Mouse (Mus musculus) midbrain, embryonic 10.5 days (tissue): ENCODE results near the gene Sh3rf3. TPM values are rescaled to one million over a fixed set of nuclear protein-coding genes. Genes with fewer than 3 reads are reported as not detected.

Experiments used
- DNase-seq: peaks from one replicate; pipeline ENCODE4 v3.0.0-alpha.2; 2017; ENCODE audit warnings: low spot score
- H3K27ac ChIP-seq: fragments of 300-500 bp; sonication (generic); replicated peaks from 2 replicates; pipeline ENCODE4 v1.5.1; 2016; ENCODE audit warnings: mild to moderate bottlenecking
- H3K27me3 ChIP-seq: fragments of 300-500 bp; sonication (generic); 2 replicates; pipeline ENCODE4 v1.6.1; 2016; ENCODE audit warnings: low read depth, mild to moderate bottlenecking; ENCODE audit not compliant: poor library complexity, severe bottlenecking
- H3K36me3 ChIP-seq: fragments of 300-500 bp; sonication (generic); 2 replicates; pipeline ENCODE4 v1.6.1; 2016; ENCODE audit warnings: mild to moderate bottlenecking, moderate library complexity
- H3K4me1 ChIP-seq: fragments of 300-500 bp; sonication (generic); 2 replicates; pipeline ENCODE4 v1.6.1; 2016
- H3K4me3 ChIP-seq: fragments of 300-500 bp; sonication (generic); 2 replicates; pipeline ENCODE4 v1.5.1; 2016; ENCODE audit warnings: mild to moderate bottlenecking, moderate library complexity
- H3K9me3 ChIP-seq: fragments of 300-500 bp; sonication (generic); replicated peaks from 2 replicates; pipeline ENCODE4 v1.6.1; 2016; ENCODE audit warnings: mild to moderate bottlenecking
- WGBS: fragments of 180-500 bp; shearing (Covaris S2); methylation state at CpG from one replicate; pipeline ENCODE4 v1.1.7; 2016; 5-methylcytosine and 5-hydroxymethylcytosine counted together
- polyA plus RNA-seq: library from polyadenylated mRNA; unstranded; fragments of >200 nt; fragmentation: Nextera tagmentation; extraction: Ambion mirVana; gene quantifications from 2 replicates; pipeline ENCODE4 v1.2.1, GENCODE M21; 2016

Sh3rf3 gene
- polyA plus RNA-seq, 1 experiment from 2014 or later: 0.83 TPM

DNA sequence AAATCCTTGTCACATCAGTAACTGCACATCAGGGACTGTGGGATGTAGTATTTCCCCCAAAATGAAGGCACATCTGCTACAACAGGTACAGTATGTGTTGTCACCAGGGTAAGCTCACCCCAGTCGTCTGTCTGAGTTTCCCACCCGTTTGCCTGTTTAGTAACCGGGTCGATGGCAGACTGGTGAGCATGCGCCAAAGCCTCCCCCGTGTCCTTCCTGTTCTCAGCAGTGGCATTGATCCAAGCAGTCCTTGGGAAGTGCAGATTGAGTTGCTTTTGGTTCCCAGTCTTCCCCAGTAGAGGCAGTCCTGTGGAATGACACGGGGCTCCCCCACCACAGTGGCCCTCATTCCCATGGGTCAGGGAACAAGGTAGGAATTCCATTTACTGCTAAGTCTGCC lies 297.2 kb downstream of the Sh3rf3 start:
- 91% methylated on average over 7 of the region's 7 CpGs for WGBS
- Histone ChIP-seq H3K9me3 (no peaks in the 10 kb centered on the region), H3K27ac (no peak overlapping the region), H3K27me3 (no peaks in the 10 kb centered on the region), H3K4me3 (no peak overlapping the region), H3K4me1 (no peaks in the 10 kb centered on the region), H3K36me3 (no peaks in the 10 kb centered on the region)
- no peak for DNase-seq

- no peak for DNase-seq
- H3K4me3 ChIP-seq: no peak overlapping the region
- no peaks in the 10 kb centered on the region for H3K36me3 ChIP-seq
- 93% methylated on average over 8 of the region's 8 CpGs for WGBS
- H3K4me1 ChIP-seq: no peaks in the 10 kb centered on the region
- H3K27ac ChIP-seq: no peak overlapping the region
- H3K9me3 ChIP-seq: no peaks in the 10 kb centered on the region
- H3K27me3 ChIP-seq: no peaks in the 10 kb centered on the region
These were observed 299.6 kb downstream of the Sh3rf3 start for GRCm38 (mm10) chr10:59112755-59113154.

GRCm38 (mm10) chr10:59113386-59113785 lies 300.2 kb downstream of the Sh3rf3 start:
- Histone ChIP-seq H3K27ac (no peak overlapping the region), H3K36me3 (no peaks in the 10 kb centered on the region), H3K4me1 (no peaks in the 10 kb centered on the region), H3K27me3 (no peaks in the 10 kb centered on the region), H3K9me3 (no peaks in the 10 kb centered on the region), H3K4me3 (no peak overlapping the region)
- 87% methylated on average over 9 of the region's 9 CpGs for WGBS
- DNase-seq: no peak

DNA sequence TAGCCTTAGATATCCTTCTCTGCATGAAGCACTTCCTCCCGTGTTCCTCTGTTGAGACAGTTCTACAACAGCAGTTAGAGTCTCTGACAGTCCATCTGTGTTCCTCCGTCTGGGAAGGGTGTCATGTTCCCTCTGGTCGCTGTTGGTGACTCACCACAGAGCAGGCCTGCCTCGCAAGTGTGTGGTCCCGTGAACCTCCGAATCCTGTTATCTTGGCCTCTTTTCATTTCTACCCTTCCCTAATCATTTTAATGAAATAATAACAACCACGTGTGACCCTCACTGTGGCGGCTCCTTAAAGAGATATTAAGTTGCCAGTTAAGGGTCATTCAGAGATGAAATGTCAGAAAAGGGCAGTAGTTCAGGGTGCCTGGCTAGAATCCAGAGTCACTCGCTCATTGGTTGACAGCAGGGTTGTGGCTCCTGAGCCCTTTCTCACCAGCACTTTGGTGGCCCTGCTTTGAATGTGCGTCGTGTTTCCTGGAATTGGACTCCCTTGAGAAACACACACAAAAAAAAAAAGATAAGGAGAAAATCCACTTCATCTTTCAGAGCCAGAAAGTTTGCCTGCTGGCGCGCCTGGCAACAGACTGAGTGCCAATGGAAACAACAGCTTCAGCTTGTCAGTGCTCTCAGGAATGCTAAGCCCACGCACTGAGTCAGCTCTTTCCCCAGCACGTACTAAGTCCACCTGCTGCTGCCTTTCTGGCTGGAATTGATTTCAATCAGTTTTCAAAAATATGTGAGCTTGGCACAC lies 301.6 kb downstream of the Sh3rf3 start:
- Histone ChIP-seq H3K9me3 (no peaks in the 10 kb centered on the region), H3K27ac (no peak overlapping the region), H3K4me3 (no peak overlapping the region), H3K4me1 (no peaks in the 10 kb centered on the region), H3K27me3 (no peaks in the 10 kb centered on the region), H3K36me3 (no peaks in the 10 kb centered on the region)
- no peak for DNase-seq
- 66% methylated on average over 15 of the region's 15 CpGs for WGBS

- no peak for DNase-seq
- Histone ChIP-seq H3K27ac (no peak overlapping the region), H3K27me3 (no peaks in the 10 kb centered on the region), H3K4me3 (no peak overlapping the region), H3K9me3 (no peaks in the 10 kb centered on the region), H3K36me3 (no peaks in the 10 kb centered on the region), H3K4me1 (no peaks in the 10 kb centered on the region)
- WGBS: 93% methylated on average over 2 of the region's 2 CpGs
These were observed 302.5 kb downstream of the Sh3rf3 start for GRCm38 (mm10) chr10:59115691-59116090.

GRCm38 (mm10) chr10:59116331-59116730 lies 303.2 kb downstream of the Sh3rf3 start:
- no peaks in the 10 kb centered on the region for H3K36me3 ChIP-seq
- no peaks in the 10 kb centered on the region for H3K27me3 ChIP-seq
- no peaks in the 10 kb centered on the region for H3K9me3 ChIP-seq
- no peaks in the 10 kb centered on the region for H3K4me1 ChIP-seq
- whole genome bisulfite sequencing: 82% methylated on average over 9 of the region's 9 CpGs
- H3K27ac ChIP-seq: no peak overlapping the region
- DNase-seq: no peak
- H3K4me3 ChIP-seq: no peak overlapping the region

- DNase-seq: no peak
- 81% methylated on average over 5 of the region's 5 CpGs for WGBS
- Histone ChIP-seq H3K9me3 (no peaks in the 10 kb centered on the region), H3K4me1 (no peaks in the 10 kb centered on the region), H3K27ac (no peak overlapping the region), H3K27me3 (no peaks in the 10 kb centered on the region), H3K36me3 (no peaks in the 10 kb centered on the region), H3K4me3 (no peak overlapping the region)
These were observed 304.4 kb downstream of the Sh3rf3 start for GRCm38 (mm10) chr10:59117555-59117954.

DNA sequence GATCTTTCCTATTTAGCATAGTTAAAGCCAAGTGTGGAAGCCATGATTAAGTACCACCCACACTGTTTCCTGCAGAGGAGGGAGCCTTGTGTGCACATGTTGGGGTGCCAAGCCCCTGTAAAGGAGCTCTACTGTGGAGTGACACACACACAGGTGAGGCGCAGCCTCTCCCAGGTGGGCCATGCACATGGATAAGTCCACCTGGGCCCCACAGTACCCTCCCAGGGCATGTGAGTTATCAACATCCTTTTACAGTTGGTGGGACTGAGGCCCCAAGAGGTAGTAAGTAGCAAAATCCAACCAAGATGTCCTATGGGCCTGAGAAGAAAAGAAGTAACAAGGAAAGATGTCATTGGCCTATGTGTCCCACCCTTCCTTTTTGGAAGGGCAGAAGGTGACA lies 305.8 kb downstream of the Sh3rf3 start:
- WGBS: 100% methylated on average over 1 of the region's 1 CpGs

GRCm38 (mm10) chr10:59119811-59120210 lies 306.7 kb downstream of the Sh3rf3 start:
- H3K27ac ChIP-seq: no peak overlapping the region
- WGBS: 96% methylated on average over 2 of the region's 2 CpGs
- no peaks in the 10 kb centered on the region for H3K27me3 ChIP-seq

More for the DNA sequence above, 305.8 kb downstream of the Sh3rf3 start:
- no peak for DNase-seq
- Histone ChIP-seq H3K9me3 (no peaks in the 10 kb centered on the region), H3K27me3 (no peaks in the 10 kb centered on the region), H3K27ac (no peak overlapping the region), H3K4me1 (no peaks in the 10 kb centered on the region), H3K4me3 (no peak overlapping the region), H3K36me3 (no peaks in the 10 kb centered on the region)

DNA sequence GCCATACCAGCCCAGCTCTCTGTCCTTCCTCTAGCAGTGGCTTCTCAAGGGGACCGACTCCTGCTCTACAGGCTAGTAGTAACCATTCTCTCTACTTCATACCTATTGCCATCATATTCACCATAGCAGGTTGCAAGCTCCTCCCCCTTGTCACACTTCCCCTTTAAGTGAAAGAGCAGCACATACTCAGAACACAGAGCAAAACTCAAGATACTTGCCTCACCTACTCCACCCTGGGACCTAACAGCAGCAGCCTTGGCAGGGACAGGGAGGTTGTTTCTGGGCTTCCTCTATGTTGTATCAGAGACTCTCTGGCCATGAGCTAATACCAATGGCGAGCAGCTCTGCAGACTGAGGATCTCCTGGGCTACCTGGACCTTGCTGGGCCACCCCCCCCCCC lies 312.3 kb downstream of the Sh3rf3 start:
- 89% methylated on average over 2 of the region's 2 CpGs for WGBS
- H3K4me3 ChIP-seq: no peak overlapping the region
- no peaks in the 10 kb centered on the region for H3K36me3 ChIP-seq
- no peaks in the 10 kb centered on the region for H3K27me3 ChIP-seq
- DNase-seq: no peak
- H3K9me3 ChIP-seq: no peaks in the 10 kb centered on the region
- H3K27ac ChIP-seq: no peak overlapping the region
- no peaks in the 10 kb centered on the region for H3K4me1 ChIP-seq

More at GRCm38 (mm10) chr10:59119811-59120210, 306.7 kb downstream of the Sh3rf3 start:
- H3K4me1 ChIP-seq: no peaks in the 10 kb centered on the region
- no peaks in the 10 kb centered on the region for H3K9me3 ChIP-seq
- H3K4me3 ChIP-seq: no peak overlapping the region
- no peaks in the 10 kb centered on the region for H3K36me3 ChIP-seq
- no peak for DNase-seq

- no peak for DNase-seq
- Histone ChIP-seq H3K4me1 (no peaks in the 10 kb centered on the region), H3K27me3 (no peaks in the 10 kb centered on the region), H3K9me3 (no peaks in the 10 kb centered on the region), H3K4me3 (no peak overlapping the region), H3K36me3 (no peaks in the 10 kb centered on the region), H3K27ac (no peak overlapping the region)
- 82% methylated on average over 6 of the region's 6 CpGs for WGBS
These were observed 314.5 kb downstream of the Sh3rf3 start for GRCm38 (mm10) chr10:59127637-59128036.

- Histone ChIP-seq H3K9me3 (no peaks in the 10 kb centered on the region), H3K4me1 (no peaks in the 10 kb centered on the region), H3K27ac (no peak overlapping the region), H3K27me3 (no peaks in the 10 kb centered on the region), H3K36me3 (no peaks in the 10 kb centered on the region), H3K4me3 (no peak overlapping the region)
- WGBS: 88% methylated on average over 20 of the region's 20 CpGs
- no peak for DNase-seq
These were observed 318.9 kb downstream of the Sh3rf3 start for GRCm38 (mm10) chr10:59131926-59132628.

- H3K9me3 ChIP-seq: no peaks in the 10 kb centered on the region
- no peak for DNase-seq
- 80% methylated on average over 8 of the region's 8 CpGs for WGBS
- no peaks in the 10 kb centered on the region for H3K36me3 ChIP-seq
- H3K27me3 ChIP-seq: no peaks in the 10 kb centered on the region
- no peak overlapping the region for H3K27ac ChIP-seq
- no peak overlapping the region for H3K4me3 ChIP-seq
- H3K4me1 ChIP-seq: no peaks in the 10 kb centered on the region
These were observed 320.4 kb downstream of the Sh3rf3 start for GRCm38 (mm10) chr10:59133478-59134009.
